Mouse (Mus musculus): ENCODE data around the gene Pin1rt1. TPM values are rescaled to one million over a fixed set of nuclear protein-coding genes. Genes with fewer than 3 reads are reported as not detected.

The Pin1rt1 gene
- total RNA-seq, 1 experiment from 2014 or later = not detected

DNA sequence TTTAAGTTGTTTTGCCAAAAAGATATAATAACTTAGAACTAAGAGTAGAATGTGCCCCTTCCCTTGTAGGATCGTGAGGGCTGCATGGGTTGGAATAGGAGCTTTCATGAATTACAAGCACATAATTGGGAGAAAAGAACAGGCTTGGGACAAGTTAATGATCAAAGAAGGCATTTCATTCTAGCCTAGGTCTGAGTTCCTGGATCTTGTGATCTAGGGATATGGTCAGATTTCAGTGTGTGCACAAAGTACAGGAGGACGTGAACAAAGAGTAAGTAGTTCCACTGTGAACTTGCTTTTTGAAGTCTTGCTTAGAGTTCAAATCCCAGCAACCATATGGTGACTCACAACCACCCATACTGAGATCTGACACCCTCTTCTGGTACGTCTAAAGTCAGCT lies 38.9 kb downstream of the Pin1rt1 start:
- no peak for ATAC-seq (replicated peaks in 1 of 2; ENCODE audit: insufficient read depth in 1 of 2, low FRiP score in 2 of 2, low TSS enrichment in 1 of 2, low read depth in 1 of 2, poor library complexity in 2 of 2, severe bottlenecking in 2 of 2)

DNA sequence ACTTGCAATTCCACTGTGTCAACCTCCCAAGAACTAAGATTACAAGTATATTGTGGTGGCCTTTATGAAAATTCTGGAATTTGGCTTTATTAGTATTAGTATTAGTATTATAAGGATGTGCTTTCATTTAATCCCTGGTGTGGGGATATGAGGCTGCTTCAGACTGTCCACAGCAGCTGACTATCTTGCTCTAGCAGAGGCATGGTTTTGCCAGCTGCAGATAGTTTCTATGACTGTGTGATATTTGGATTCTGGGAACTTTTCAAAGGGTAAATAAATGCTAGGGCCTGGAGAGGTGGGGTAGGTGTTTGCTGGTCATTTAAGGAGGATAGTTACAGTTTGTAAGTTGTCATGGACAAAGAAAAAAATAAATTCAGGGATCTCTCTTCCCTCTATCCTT lies 44.5 kb downstream of the Pin1rt1 start:
- ATAC-seq (replicated peaks in 1 of 2; ENCODE audit: insufficient read depth in 1 of 2, low FRiP score in 2 of 2, low TSS enrichment in 1 of 2, low read depth in 1 of 2, poor library complexity in 2 of 2, severe bottlenecking in 2 of 2) = no peak

GRCm38 (mm10) chr2:104669122-104669804 lies 46.9 kb downstream of the Pin1rt1 start:
- no peak; a peak in 1 of 4 replicates for ATAC-seq (replicated peaks in 1 of 2; ENCODE audit: insufficient read depth in 1 of 2, low FRiP score in 2 of 2, low TSS enrichment in 1 of 2, low read depth in 1 of 2, poor library complexity in 2 of 2, severe bottlenecking in 2 of 2)

Other genes with a start within 250 kb of the Pin1rt1 start
- 47.8 and 48.7 TPM in 2 replicates for gene Hipk3, start 221.9 kb downstream of the Pin1rt1 start, total RNA-seq (2017)
- 24.8 and 35.3 TPM in 2 replicates for gene Cstf3, start 125.9 kb downstream of the Pin1rt1 start, total RNA-seq (2017)
- gene Tcp11l1, start 4.2 kb downstream of the Pin1rt1 start, total RNA-seq (2017) = 12.6 and 15.9 TPM in 2 replicates
- gene Depdc7, start 26.5 kb upstream of the Pin1rt1 start, total RNA-seq (2017) = 0.88 and 1.6 TPM in 2 replicates
- gene Qser1, start 100.4 kb upstream of the Pin1rt1 start, total RNA-seq (2017) = 13.9 and 22.3 TPM in 2 replicates
- 38.7 and 40.8 TPM in 2 replicates for gene Prrg4, start 133.5 kb upstream of the Pin1rt1 start, total RNA-seq (2017)
- 18.7 and 23.0 TPM in 2 replicates for gene Ccdc73, start 151.4 kb upstream of the Pin1rt1 start, total RNA-seq (2017)

Measured in hematopoietic stem cell, adult 5-6 weeks (primary cell).